Mouse (Mus musculus): ENCODE results near the gene Rph3al.
A peak's percentile ranks its signal among the peaks of the same experiment; 100 is the strongest.

Gene Rph3al

DNA sequence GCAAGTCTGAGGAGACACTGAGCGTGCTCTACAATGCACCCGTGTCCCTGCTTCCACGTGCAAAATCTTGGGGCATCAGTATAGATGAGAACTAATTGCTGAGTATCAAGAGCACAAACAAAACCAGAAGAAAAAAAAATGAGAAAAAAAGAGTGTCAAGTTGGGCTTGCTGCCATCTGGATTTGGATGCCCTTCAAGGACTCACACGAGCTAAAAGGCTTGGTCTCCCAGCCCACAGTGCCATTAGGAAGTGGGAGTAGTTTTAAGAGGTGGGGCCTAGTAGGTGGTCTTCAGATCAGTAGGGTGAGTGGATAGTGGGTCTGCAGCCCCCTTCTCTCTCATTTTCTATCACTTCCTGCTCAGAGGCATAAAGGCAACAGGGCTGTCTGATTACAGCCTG is 75.8 kb downstream of the Rph3al start:
- no peak for DNase-seq (ENCODE audit: low read depth, low spot score)

DNA sequence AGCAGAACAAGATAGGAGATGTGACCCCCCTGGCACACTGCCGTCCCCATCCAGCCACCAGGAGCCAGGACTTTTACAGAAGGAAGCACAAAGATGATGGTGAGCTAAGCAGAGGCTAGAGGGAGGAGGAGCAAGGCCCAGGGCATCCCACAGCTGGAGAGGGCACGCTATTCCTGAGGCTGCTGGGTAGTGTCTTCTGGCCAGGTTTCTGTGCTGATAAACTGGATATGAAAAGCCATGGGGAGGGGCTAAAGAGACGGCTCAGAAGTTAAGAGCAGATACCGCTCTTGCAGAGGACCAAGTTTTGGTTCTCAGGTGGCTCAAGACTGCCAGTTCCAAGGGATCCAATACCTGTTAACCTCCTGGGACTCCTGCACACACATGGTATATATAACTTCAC is 76.6 kb downstream of the Rph3al start:
- DNase-seq (ENCODE audit: low read depth, low spot score), result no peak

DNA sequence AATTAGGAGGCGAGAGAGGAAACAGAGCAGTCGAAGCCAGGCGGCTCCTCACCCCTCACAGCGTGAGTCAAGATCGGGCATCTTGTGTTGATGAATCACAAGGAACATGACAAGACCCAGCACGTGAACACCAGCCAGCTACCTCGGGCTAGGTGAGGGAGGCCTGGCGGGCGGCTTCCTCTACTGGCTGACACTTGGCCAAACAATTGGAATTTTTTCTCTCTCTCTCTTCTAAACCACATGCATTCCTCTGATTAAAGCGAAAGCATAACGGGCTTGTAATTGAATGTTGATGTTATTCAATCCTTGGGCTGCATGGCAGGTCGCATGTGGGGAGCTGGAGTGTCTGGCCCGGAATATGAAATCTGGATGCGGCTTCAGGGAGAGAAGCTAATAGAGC is 77.0 kb downstream of the Rph3al start:
- no peak for DNase-seq (ENCODE audit: low read depth, low spot score)

DNA sequence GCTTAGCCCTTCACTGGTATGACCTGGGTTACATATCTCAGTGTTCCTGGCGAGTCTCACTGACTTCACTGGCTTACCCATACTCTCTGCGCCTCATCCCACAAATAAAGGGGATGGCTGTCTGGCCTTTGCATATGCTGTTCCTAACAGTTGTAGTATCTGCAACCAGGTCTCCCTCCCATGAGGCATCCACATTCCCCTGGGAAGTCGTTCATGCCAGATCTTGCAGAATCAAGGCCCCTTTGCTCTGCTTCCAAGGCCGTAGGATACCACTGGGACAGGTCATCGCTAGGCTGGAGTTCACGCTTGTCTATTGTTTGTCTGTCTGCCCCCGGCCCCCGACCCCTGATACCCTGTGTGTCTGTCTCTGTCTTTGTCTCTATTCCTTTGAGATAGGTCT is 78.8 kb downstream of the Rph3al start:
- DNase-seq (ENCODE audit: low read depth, low spot score), result no peak

DNA sequence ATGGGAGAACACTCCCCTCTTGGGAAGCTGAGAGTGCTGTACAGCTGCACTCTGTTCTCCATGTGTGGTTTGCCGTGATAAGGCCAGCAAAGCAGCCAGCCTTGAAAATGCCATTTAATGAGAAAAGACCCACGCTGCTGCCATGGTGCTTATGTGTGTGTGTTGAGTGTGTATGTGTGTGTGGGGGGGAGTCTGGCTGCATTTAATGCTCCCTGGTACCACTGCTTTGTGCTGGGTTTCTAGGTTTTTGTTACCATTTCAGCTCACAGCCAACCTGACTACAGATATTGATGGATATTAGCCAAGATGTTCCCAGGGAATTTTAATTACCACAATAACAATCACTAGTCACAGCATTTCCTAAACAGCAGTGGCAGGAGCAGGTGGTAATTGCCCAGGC is 79.3 kb downstream of the Rph3al start:
- DNase-seq (ENCODE audit: low read depth, low spot score), result no peak

DNA sequence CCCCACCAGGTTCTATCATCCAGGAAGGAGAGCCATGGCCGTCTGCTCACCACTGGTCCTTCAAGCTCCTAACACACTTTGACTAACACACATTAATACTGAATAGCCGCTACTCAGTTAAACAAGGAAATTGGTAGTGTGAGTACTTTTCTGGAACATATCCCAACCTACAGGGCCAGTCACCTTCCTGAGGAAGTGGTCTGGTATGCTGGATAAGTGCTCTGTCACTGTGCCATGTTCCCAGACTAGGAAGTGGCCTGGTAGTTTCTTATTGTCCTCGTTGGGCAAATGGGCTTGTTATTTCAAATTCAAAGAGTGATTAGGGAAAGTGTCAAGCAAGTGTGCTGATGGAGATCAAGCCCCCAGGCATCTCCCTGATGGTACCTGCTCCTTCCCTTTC is 80.4 kb downstream of the Rph3al start:
- DNase-seq (ENCODE audit: low read depth, low spot score), result no peak

DNA sequence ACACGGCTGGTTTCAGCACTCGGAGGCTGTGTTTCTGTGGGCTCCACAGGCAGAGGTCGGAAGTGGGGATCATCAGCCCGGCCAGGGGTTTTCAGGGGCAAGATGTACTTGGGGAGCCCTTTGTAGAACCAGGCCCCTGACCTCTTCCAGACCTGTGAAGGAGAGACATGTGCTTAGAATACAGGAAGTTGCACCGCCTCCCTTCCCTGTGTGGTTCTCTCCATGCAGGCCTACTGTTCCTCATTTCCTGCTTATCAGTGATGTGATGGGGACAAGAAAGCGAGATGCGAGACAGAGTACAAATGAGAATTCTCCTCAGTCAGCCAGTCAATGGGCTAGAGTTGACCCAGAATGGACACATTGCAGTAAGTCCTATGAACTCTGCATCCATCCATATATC is 83.9 kb downstream of the Rph3al start:
- no peak for DNase-seq (ENCODE audit: low read depth, low spot score)

DNA sequence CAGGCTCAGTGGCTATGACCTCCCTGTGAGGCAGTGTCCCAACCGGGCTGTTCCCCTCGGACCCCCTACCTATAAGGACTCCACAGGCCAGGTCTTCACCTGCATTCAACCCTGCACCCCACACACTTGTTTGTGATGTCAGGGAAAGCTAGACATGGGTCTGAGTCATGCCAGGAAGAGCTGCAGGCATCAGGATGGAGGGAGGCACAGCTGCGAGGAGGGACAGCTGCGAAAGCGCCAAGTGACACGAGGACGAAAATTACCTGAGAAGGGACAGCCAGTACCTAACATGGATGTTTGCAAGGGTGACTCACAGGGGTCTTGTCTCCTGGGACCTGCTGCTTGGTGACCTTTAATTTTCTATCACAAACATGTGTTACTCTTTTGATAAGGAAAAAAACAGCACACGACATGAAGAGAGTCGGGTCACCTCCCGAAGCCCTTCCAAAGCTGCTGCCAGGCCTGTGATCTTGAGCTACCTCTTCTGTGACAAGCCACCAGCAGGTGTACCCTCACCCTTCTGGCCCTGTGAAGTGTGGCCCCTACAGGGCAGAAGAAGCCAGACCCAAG is 85.1 kb downstream of the Rph3al start:
- no peak for DNase-seq (ENCODE audit: low read depth, low spot score)

DNA sequence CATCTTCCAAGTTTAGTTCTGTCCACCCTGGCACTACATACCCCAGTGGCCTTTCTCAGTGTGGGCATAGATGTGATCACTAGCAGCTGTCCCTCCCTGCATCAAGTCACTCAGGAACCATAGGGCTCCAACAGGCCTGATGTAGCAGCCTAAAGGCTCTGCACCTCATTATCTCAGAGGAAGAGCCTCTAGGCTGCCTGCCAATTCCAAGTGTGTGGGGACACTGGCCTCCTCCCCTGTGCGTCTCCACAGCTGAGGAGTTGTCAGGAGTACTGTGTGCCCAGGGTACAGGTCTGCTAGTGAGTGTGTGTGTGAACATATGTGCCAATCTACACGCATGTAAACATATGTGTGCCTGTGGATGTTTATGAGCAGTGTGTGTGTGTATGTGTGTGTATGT is 85.7 kb downstream of the Rph3al start:
- DNase-seq (ENCODE audit: low read depth, low spot score), result no peak

DNA sequence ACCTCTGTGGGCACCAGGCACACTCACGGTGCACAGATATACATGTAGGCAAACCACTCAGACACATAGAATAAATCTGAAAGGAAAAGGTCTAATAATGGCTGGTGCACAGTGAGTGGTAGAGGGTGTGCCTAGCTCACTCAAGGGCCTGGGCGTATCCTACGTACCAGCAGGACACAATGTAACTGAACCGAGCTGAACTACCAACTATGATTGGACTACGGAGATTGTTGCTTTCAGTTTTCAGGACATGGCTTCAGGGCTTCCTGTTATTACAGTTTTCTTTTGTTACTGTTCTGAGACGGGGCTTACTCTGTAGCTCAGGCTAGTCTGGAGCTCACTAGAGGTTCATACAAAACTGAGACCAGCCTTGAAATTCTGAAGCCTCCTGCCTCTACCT is 88.7 kb downstream of the Rph3al start:
- DNase-seq (ENCODE audit: low read depth, low spot score), result peak; percentile 8

DNA sequence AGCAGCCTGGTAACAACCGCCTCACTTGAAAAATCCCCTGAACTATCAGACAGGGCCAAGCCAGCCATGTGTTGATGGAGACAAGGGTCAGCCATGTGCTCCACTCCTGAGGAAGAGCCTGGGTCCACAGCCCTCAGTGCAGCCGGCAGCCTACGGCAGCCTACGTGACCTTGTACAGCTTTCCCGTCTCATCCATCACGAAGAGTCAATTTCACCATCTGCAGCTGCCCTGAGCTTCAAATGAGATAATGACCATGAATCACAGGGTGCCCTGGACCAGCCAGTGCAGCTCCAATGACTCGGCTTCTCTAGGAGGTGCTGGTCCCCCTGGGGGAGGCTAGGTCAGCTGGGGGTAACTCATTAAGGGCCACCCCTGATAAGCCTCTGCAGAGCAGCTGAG is 91.6 kb downstream of the Rph3al start:
- no peak for DNase-seq (ENCODE audit: low read depth, low spot score)

DNA sequence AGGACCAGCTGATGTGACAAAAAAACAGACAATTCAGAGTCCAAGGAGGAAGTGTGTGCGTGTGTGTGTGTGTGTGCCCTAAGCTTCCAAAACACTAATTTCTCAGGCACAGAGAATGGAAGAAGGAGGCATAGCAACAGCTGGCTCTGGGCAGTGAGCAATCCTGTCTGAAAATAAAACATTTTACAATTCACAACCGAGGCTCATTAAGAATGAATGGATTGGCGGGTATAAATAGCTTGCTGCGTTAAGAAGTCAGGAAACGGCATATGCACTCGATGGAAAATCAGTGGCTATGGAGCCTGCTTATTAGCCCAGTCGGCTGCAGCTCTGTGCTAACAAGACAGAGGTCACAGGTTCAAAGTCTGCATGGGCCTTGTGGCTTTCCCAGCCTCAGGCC is 92.6 kb downstream of the Rph3al start:
- no peak for DNase-seq (ENCODE audit: low read depth, low spot score)

DNA sequence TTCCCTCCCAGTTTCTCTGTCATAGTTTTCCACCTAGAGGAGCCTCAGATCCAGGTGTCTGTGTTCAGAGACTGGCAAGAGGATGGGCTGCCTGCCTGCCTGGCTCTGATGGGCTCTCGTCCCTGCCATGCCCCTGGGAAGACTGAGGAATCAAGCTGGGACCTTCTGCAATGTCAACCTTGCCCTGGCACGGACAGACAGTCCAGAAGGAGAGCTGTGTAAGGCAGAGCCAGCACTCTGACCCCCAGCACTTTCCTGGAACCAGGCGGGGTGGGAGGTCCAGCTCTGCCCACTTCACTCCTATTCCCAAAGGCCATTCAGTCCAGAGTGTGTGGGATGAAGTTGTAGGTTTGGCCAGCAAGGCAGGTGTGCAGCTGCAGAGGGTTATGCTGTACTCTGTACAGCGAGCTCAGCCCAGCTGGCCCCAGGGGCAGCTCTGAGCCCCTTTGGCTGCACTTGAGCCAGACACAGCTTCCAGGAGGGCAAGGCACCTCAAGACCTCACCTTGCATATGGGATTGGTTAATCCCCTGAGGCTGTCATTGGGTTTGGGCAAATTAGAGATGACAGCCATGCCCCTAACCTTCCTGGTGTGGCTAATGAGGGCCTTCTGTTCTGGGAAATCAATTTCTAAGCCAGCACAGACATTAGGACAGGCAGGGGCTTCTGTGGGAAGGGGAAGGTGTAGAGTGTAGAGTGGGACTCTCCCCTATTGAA is 95.2 kb downstream of the Rph3al start:
- DNase-seq (ENCODE audit: low read depth, low spot score), result no peak

DNA sequence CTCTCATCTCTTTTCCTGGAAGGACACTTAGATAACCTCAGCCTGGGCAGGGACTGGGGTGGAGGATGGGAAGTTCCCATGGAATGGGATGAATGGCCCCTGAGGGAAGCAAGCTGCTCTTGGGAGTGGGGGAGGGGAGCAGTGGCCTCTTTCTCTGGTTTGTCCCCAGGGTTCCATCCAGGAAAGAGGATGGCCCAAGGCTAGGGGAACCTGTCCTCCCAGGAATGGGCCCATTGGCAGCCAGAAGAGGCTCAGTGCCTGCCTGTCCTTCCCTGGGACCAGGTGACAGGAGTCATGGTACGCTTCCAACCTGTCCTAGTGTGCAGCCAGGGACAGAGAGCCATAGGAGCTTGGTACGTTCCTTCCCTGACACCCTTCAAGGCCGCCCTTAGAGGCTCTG is 96.7 kb downstream of the Rph3al start:
- no peak for DNase-seq (ENCODE audit: low read depth, low spot score)

DNA sequence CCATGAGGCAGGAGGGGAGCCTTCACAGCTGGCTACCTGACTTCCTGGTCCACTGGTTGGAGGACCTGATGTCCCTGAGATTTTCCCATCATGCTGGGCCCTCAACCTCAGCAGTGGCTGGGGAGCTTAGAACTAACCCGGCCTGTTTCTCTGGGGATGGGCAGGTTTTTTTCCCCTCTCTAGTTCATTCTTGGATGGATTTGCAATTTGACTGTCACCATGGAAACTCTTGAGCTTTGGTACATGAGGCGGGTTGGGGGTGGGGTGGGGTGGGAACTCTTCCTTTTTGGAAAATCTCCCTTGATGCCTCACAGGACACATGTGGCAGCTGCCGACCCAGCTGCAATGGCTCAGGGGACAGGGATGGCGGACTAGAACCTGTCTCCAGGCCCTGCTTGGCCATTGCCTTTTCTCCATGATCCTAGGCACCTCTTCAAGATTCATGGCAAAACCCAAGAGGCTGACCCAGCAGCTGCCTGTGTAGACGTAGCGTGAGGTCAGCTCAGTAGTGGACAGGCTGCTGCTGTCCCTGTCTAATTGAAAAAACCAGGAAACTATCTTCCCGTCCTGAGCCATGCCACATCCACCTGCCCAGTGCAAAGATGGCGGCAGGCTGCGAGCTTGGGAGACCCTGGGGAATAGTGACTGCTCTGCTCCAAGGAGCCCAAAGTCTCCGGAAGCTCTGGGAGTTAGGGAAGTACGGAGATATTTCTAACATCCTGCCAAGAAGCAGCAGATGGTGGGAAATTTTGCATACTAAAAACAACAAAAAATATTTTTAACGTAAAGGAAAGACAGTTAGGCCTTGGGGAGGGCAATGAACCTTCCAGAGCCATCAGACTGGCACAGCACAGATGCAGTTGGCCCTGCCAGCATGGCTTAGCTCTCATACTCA is 98.4 kb downstream of the Rph3al start:
- no peak for DNase-seq (ENCODE audit: low read depth, low spot score)

DNA sequence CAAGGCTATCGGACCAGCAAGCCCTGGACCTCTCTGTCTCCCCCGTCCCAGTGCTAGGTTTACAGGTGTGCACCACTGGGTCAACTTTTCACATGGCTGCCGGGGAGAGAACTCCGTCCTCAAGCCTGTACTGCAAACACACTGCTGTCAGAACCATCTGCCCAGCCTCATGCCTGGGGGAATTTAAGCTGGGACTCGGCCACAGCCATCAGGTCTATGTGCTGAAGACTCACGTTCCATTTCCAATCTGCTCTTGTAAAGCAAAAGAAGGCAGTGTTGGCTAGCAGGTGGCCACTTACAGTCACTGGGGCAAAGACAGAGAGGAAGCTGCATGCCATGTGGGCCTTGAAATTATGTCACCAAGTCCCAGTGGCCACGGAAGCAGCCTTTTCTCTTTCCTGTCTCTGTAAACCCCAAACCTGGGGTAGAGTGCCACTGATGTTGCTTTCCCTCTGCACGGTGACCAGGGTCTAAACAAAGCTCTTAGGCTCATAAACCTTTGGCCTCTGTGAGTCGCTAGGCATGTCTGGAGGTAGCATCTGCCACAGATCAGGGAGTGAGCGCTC is 99.3 kb downstream of the Rph3al start:
- DNase-seq (ENCODE audit: low read depth, low spot score), result no peak

DNA sequence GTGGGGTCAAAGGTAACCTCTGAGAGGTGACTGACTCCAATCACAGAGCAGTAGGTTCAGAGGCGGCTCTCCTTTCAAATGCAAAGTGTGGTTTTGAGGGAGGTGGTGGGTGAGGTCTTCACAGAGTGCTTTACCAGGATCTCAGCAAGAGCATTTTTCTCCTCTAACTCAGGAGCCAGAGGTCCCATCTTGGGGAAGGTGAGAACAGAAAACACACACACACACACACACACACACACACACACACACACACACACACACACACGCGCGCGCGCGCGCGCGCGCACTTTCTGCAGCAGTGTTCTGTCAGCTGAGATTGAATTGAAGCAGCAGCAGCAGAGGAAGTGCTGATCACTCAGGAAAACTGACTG is 102.0 kb downstream of the Rph3al start:
- DNase-seq (ENCODE audit: low read depth, low spot score), result peak; percentile 66

DNA sequence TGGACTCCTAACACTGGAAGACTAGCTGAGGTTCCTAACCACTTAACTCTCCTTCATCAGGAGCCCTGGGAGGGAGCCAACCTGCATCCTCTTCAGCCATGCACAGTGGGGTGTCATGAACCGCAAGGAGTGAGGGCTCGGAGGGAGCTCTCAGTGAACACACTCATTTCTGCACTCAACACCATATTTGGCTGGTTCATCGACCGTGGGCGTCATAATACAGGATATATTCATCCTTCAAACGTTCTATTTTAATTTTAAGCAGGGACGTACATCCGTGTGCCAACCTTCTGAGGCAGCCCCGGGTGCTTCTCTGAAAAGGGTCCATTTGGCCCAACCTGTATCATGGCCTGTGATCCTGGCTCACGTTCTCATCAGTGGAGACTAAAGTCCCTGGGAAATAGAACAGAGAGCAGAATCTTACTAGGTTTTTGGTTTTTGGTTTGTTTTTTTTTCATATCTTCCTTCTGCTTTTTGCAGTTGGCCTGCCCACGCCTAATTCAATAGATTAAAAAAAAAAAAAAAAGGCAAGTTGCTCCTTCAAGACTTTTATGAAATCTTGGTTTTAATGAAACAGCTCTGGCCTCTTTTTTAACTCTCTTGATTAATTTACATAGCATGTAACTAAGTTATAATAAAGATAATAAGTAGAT is 102.5 kb downstream of the Rph3al start:
- peak; percentile 78 for DNase-seq (ENCODE audit: low read depth, low spot score)

DNA sequence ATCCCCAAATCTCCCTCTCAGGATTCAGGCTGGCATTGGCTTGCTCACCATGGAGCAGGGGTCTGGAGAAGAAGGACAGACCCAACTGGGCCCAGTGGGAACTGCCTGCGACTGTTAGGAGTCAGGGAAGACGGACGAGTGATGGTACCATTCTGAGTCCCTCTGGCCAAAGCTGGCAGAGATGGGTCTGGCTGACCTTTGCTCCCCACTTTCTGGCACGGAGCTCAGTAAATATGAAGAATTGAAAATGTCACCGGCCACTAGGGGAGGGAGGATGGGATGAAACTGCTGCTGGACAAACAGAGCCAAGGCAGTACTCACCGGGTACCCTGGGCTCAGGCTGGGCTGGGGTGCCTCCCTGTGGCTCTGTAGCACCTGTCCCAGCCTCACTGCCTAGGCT is 105.1 kb downstream of the Rph3al start:
- no peak for DNase-seq (ENCODE audit: low read depth, low spot score)

DNA sequence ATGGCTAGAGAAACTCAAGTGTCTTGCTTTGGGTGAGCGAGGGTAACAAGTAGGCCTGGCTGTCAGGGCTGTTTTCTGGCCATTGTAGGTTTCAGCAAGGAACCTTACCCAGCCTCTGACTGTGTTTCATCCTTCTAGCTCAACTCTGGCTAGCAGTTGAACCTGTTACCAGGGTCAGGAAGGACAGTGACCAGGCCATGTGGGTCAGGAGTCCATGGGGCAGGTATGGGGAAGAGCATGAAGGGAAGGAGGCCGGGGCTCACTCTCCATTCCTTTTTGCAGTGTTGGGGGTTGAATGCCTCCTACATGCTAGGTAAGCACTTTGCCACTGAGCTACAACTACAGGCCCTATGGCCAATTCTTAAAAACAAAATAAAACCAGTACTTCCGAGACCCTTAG is 107.8 kb downstream of the Rph3al start:
- no peak for DNase-seq (ENCODE audit: low read depth, low spot score)

DNA sequence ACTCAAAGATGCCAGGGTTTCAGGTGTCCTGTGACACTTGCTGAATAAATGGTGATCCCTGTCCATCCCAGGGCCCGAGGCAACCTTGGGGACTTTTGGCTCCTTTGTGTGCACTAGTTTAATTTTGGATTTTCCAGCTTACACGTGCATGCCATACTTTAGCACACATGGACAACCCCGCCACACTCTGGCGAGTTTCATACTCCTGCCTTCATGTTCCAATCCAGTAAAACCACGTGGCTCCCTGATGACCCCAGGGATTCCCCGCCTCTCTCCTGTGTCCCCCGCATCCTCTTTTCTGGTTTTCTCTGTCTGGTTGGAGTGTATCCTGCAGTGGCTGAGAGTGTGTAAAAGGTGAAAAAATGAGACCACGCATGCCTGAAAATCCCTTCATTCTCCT is 110.8 kb downstream of the Rph3al start:
- no peak for DNase-seq (ENCODE audit: low read depth, low spot score)

DNA sequence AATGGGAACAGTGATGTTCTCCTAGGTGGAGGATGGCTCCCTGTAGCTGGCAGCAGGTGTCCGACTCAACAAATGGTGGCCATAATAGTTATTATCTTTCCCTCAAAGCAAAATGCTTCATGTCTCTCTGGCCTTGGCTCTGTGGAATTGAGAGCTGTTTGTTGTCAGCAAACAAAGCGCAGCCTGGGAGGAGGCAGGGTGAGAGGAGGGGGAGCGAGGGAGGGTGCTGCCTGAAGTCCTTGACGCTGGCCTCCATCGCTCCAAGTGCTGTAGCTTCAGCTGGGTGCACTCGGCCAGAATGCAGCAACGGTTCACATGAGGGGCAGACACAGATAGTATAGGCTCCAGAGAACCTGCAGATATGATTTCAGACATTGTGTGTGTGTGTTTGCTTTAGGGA is 114.7 kb downstream of the Rph3al start:
- DNase-seq (ENCODE audit: low read depth, low spot score), result no peak
